Mouse (Mus musculus) bone marrow, adult 2 months (tissue): ENCODE measurements around the gene Slc22a4. TPM values are rescaled to one million over a fixed set of nuclear protein-coding genes. Genes with fewer than 3 reads are reported as not detected.
A peak's percentile ranks its signal among the peaks of the same experiment; 100 is the strongest.
"Not testable (repeated sequence)": the region's sequence is repeated elsewhere in the genome, so short reads cannot be mapped to it uniquely, and the experiment has no call there.

Experiments
- H3K27ac ChIP-seq: fragments of 200-500 bp; 2 replicates; pipeline ENCODE4 v1.5.1; 2012; ENCODE audit warnings: low read depth, mild to moderate bottlenecking, control low read depth, inconsistent platforms, low read length; ENCODE audit not compliant: control insufficient read depth, poor library complexity, insufficient read depth
- H3K4me1 ChIP-seq: fragments of 200-500 bp; 2 replicates; pipeline ENCODE4 v1.6.1; 2011; ENCODE audit warnings: low read length; ENCODE audit not compliant: control insufficient read depth, insufficient read depth
- H3K4me3 ChIP-seq: fragments of 200-500 bp; replicated peaks from 2 replicates; pipeline ENCODE3; 2011; ENCODE audit warnings: mild to moderate bottlenecking, low read depth, low read length, control low read depth; ENCODE audit not compliant: control insufficient read depth
- CTCF ChIP-seq: fragments of 200-500 bp; IDR thresholded peaks from 2 replicates; pipeline ENCODE4 v1.5.1; 2011; ENCODE audit warnings: low read length, control low read depth; ENCODE audit not compliant: control insufficient read depth, insufficient read depth
- POLR2A ChIP-seq: fragments of 200-500 bp; IDR thresholded peaks from 2 replicates; pipeline ENCODE4 v1.6.1; 2011; ENCODE audit warnings: low read depth, mild to moderate bottlenecking, control low read depth, low read length, borderline replicate concordance; ENCODE audit not compliant: control insufficient read depth
- WGBS: fragments of 180-500 bp; shearing (Covaris S2); methylation state at CpG from one replicate; pipeline ENCODE4 v1.1.7; 2018; 5-methylcytosine and 5-hydroxymethylcytosine counted together
- polyA plus RNA-seq: library from polyadenylated mRNA; stranded (reverse); fragments of >200 nt; gene quantifications from 2 replicates; pipeline ENCODE4 v1.2.4, GENCODE M21; 2011; ENCODE audit warnings: low replicate concordance; ENCODE audit not compliant: missing spikeins, insufficient read depth, insufficient read length

The Slc22a4 gene
- polyA plus RNA-seq, 1 experiment = 34.8 TPM

DNA sequence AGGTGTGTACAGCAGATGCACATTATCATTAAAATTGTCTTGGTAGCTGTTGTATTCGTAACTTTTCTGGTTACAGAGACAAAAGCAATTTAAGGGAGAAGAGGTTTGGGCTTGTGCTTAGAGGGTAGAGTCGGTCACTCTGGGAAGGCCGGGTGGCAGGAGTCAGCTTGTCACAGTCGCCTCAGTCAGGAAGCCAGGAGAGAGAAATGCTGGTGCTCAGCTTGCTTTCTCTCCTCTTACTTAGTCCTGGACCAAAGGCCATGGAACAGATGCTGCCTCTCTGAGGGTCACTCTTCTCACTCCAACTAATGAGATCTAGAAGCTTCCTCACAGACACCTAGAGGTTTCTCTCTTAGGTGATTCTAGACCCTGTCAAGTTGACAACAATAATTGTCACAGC lies 46.5 kb downstream of the Slc22a4 start:
- WGBS = 92% methylated on average over 4 of the region's 4 CpGs
- no peak for TF ChIP-seq CTCF
- no peak for TF ChIP-seq POLR2A
- no peak overlapping the region for H3K27ac ChIP-seq
- H3K4me1 ChIP-seq = no peaks in the 10 kb centered on the region; the same call in none of the 2 replicates
- H3K4me3 ChIP-seq = no peak overlapping the region

DNA sequence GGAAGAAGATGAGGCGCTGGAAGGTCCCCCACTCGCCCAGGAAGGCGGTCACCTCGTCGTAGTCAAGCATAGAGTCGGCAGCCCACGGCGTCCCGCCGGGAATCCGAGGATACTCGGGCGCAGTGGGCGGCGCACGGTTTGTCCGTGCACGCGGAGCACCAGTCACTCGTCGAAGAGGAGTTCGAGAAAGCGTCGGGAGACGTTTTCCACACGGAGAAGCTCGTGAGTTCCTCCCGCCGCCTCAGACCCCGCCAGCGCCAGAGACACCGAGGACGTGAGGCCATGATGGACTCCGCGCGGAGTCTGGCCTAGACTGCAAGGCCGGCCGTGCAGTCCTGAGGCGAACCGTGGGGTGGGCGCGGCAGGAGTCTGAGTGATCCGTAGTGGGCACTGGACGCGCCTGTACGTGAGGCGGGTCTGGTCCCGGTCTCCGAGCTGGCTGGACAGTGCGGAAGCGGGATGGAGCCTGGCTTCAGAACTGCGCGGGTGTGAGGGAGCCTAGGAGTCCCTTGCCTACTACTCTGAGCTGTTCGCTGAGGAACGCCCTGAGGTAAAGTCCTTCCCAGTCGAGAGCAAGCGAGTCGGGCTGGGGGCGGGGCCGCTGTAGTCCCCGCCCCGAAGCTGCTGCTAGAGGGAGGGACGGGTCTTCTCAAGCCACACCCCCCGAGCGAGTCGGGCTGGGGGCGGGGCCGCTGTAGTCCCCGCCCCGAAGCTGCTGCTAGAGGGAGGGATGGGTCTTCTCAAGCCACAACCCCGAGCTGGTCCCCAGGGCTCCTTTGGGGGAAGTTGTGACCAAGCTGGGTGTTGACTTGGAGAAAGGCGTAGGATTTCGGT lies 47.9 kb downstream of the Slc22a4 start, which contains the start of gene Slc22a21:
TSS of gene Slc22a21 (minus strand) at position 545 of the 834 bp plus-strand sequence.
- H3K27ac ChIP-seq = peak within 1 kb of the TSS; percentile 42; the same call in 1 of the 2 replicates
- H3K4me3 ChIP-seq = peak within 1 kb of the TSS; percentile 76
- no peaks in the 10 kb centered on the region; the same call in none of the 2 replicates for H3K4me1 ChIP-seq
- TF ChIP-seq POLR2A (peak; percentile 35; the same call in 1 of the 2 replicates), CTCF (no peak)
- WGBS = under 1% methylated on average over 73 of the region's 73 CpGs

DNA sequence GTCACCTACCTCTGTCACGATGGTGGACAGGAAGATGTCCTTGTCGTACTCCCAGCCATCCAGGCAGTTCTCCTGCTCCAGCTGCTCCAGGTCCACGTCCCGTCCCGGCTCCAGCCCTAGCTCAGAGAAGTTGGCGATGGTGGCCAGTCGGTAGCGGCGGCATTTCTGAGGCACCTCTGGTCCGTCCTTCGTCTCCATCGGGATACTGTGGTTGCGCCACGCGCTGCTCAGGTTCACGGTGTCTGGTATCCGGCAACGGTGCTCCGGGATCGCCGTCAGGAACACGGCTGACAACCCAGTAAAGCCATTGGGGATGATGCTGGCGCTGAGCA lies 48.5 kb downstream of the Slc22a4 start:
- 1% methylated on average over 23 of the region's 23 CpGs for WGBS
- H3K4me3 ChIP-seq = peak overlapping the region; percentile 76

DNA sequence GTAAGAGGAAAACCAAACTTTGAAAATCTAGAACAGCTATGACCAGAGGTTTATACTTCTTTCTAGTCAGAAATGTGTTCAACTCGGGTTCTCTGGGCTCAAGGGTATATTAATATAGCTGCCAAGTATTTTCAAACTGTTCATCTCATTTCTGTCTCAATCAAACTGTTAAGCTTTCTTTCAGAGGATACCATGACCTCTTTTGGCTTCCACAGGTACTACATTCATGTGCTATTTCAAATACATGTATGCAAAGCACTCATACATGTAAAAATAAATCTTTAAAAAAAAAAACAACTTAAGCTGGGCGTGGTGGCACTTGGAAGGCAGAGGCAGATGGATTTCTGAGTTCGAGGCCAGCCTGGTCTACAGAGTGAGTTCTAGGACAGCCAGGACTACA lies 50.2 kb downstream of the Slc22a4 start:
- TF ChIP-seq POLR2A (no peak), CTCF (no peak)
- no peak overlapping the region for H3K27ac ChIP-seq
- no peak overlapping the region for H3K4me3 ChIP-seq
- 65% methylated on average over 3 of the region's 3 CpGs for WGBS
- no peaks in the 10 kb centered on the region; the same call in none of the 2 replicates for H3K4me1 ChIP-seq

More for the DNA sequence above, 48.5 kb downstream of the Slc22a4 start:
- H3K27ac ChIP-seq, H3K4me1 ChIP-seq: not testable (repeated sequence)

DNA sequence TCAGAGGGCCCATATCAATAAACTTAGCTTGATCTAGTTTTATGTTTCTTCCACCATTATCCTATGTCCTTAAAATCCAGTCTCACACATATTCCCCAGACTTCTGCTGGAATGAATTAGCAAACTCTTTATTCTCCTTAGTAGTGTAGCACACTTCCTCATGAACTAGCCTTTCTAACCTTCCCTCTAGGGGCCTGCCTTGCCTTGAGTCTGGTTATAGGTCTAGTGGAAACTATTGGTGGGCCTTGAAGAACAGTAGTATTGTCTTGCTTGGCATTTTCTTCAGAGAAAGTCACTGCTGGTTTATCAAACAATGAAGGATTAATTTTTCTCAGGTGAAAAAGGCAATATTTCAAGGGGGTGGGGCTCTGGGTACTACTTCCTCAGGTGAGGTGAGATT lies 52.3 kb downstream of the Slc22a4 start:
- no peak for TF ChIP-seq POLR2A
- Histone ChIP-seq H3K27ac (no peak overlapping the region), H3K4me3 (no peak overlapping the region), H3K4me1 (no peaks in the 10 kb centered on the region; the same call in none of the 2 replicates)

DNA sequence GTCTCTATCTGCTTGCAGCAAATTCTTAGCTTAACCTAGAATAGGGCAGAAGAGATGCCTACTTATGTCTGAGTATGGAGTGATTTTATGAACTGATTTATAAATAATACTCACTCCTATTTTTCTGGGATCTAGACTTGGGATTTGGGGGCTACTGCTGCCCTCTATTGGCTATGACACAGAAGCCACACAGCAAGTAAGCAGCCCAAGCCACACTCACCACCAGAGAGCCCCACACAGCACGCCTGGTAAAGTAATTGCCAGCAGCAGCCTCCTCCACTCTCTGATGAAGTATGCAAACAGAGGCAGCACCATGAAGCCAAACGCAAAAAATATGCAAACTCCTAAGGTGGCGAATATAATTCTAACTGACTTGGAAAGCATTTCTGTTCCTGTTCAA lies 68.9 kb downstream of the Slc22a4 start:
- no peaks in the 10 kb centered on the region for H3K4me1 ChIP-seq
- no peak overlapping the region for H3K27ac ChIP-seq
- WGBS = 76% methylated on average over 3 of the region's 3 CpGs
- no peak overlapping the region for H3K4me3 ChIP-seq
- TF ChIP-seq CTCF (no peak), POLR2A (no peak)

DNA sequence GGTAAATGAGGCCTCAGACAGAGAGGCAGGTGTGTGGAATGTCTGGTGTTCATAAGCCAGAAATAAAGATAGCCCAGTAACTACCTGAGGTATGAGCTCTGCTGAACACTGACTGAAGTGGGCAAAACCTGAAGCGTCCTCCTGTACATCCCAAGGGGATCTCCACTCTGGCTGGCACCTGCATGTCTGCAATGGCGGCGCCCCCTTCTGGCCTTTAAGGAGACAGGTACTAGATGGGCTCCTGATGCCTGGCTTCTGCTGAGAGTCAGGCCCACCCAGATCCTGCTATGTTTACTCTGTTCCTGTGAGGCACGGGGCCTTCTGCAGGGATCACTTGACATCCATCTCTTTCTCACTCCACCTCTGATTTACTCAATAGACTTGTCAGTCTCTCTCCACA lies 69.7 kb downstream of the Slc22a4 start:
- not testable (repeated sequence) for H3K4me3 ChIP-seq, H3K4me1 ChIP-seq, H3K27ac ChIP-seq
- TF ChIP-seq CTCF = peak; percentile 36
- WGBS = 50% methylated on average over 4 of the region's 4 CpGs

DNA sequence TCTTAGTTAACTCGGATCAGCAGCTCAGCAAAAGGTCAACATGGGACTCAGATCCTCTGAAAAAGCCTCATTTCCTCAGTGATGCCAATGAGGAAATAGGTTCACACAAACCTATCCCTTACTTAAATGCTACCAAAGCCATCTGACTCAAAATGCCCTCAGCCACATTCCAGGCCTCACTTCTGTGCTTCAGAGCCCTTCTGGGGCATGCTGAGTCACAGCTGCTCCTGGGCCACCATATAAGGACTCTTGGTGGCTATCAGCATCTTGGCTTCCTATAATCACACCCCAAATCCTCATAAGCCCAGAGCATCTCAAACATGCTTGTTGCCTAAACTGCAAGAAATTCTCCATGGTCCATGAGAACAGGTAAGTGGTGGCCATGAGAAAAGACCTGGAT lies 71.3 kb downstream of the Slc22a4 start:
- TF ChIP-seq POLR2A = no peak
- TF ChIP-seq CTCF = no peak
- Histone ChIP-seq H3K4me3 (no peak overlapping the region), H3K4me1 (no peaks in the 10 kb centered on the region), H3K27ac (no peak overlapping the region)
- WGBS = 80% methylated on average over 1 of the region's 1 CpGs

DNA sequence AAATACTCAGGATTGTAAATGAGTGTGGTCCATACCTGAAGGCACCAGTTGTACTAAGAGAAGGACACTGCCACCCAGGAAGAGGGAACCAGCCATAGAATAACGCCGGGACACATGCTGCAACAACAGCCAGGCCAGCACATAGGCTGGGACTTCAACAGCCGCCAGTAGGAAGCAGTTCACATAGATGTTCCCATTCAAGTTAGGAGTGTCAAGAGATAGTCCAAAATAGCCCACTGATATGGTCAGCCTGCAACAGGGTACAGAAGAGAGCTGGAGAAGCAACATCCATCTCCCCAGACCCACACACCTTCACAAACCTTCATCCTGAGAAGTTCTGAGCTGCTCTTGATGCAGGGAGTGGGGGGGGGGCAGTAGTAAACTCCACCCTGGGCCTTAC lies 73.2 kb downstream of the Slc22a4 start:
- WGBS = 87% methylated on average over 3 of the region's 3 CpGs
- Histone ChIP-seq H3K4me1 (no peaks in the 10 kb centered on the region), H3K27ac (no peak overlapping the region), H3K4me3 (no peak overlapping the region)
- TF ChIP-seq POLR2A (no peak), CTCF (no peak)

DNA sequence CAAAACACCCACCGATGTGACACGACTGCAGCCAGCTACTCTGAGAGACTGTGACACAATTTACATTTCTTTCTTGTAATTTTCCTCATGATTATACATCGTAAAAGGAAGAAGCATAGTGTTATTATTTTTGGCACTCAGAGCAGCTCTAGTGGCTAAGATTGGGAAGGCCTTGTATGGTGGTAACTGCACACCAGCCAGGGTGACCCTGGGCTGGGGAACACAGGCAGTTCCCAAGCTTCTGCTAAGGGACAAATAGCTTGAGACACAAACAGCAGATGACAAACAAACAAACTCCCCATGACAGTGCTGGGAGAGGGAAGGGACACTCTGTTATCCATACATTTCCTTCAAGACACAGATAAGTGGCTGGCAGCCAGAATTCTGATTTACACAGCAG lies 77.8 kb downstream of the Slc22a4 start:
- 100% methylated on average over 1 of the region's 3 CpGs for WGBS
- H3K27ac ChIP-seq, H3K4me3 ChIP-seq, H3K4me1 ChIP-seq: not testable (repeated sequence)
